Mouse (Mus musculus): Measurements from ENCODE around the gene Atp6v1e1. TPM values are rescaled to one million over a fixed set of nuclear protein-coding genes. Genes with fewer than 3 reads are reported as not detected.

The Atp6v1e1 gene
- polyA plus RNA-seq, 2 experiments: 73.8 to 145 TPM

DNA sequence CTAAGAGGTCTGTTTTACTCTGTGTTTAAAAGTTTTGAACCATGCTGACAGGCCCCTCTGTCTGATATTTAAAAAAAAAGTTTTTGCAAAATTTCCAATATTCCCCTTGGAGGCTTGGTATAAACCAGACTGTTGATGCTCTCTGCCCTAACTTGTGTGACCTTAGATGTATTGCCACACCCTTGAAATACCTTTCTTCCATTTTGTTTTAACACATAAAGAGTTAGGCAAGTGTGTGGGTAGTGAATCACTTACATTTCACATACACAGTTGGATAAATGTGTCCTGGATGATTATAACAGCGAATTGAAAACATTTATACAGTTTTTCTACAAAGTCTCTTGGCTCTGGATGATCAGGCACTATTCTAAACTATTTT lies 14.5 kb upstream of the Atp6v1e1 start:
- Histone ChIP-seq H3K4me3 (ENCODE audit: insufficient read depth in 1 of 2, low read depth in 2 of 2, low read length in 2 of 2) (peak overlapping the region; percentile 81 to 91), H3K27me3 (ENCODE audit: control insufficient read depth, insufficient read depth, low read length) (no peaks in the 10 kb centered on the region), H3K4me1 (replicated peaks; ENCODE audit: control insufficient read depth in 2 of 2, insufficient read depth in 2 of 2, low read length in 1 of 2) (peaks cover 38 to 43% of the 10 kb centered on the region in 2 experiments), H3K27ac (peak overlapping the region; percentile 87), H3K36me3 (replicated peaks; ENCODE audit: control insufficient read depth, insufficient read depth, low read depth) (no peaks in the 10 kb centered on the region; the same call in 1 of the 2 replicates), H3K4me2 (ENCODE audit: low read depth) (peak overlapping the region; percentile 79), H3K9me3 (ENCODE audit: control insufficient read depth, low read length) (no peaks in the 10 kb centered on the region), H3K9ac (replicated peaks) (peak overlapping the region; percentile 86)
- ATAC-seq (ENCODE audit: insufficient read depth): no peak
- TF ChIP-seq CTCF (IDR thresholded peaks at IDR 0.05; ENCODE audit: low read depth): no peak
- TF ChIP-seq EP300 (IDR thresholded peaks at IDR 0.05; ENCODE audit: low read depth): no peak
- WGBS (ENCODE audit: insufficient replicate concordance): 19% methylated on average over 1 of the region's 1 CpGs
- DNase-seq (ENCODE audit: low read depth in 3 of 3, low spot score in 3 of 3): no peak

DNA sequence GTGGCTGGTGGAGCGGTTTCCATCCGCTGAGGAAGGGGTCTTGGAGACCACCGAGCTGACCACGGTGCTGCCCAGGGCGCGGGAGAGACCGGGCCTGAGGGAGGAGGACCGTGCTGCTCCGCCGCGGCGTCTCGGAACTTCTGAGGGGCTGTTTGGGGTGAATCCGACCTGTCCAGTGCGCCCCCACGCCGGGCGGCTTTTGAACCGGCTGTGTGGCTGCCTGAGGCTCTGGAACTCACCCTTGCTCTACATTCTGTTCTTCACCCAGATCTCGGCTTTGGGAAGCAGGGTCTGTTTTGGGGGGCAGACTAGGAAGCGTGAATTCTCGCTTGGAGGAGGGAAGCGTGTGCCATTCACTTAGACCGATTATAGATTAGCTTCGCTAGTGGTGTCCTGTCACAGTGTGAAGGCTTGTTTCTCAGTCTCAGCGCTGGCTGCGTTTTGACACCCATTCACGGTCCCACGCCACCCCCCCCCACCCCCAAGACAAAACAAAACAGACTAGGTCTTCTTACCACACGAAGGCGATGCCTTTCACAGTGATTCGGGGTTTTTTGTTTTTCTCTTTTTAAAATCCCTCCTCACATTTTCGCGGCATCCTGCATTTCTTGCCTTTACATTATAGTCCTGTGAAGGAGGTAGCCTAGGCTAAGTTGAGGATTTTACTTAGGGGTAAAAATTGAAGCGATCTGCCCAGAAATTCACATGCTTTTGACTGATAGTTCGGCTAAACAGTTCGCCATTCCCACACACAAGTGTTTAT lies 14.0 kb upstream of the Atp6v1e1 start:
- WGBS (ENCODE audit: insufficient replicate concordance): 2% methylated on average over 37 of the region's 37 CpGs
- no peak for TF ChIP-seq EP300 (IDR thresholded peaks at IDR 0.05; ENCODE audit: low read depth)
- TF ChIP-seq CTCF (IDR thresholded peaks at IDR 0.05; ENCODE audit: low read depth): no peak
- ATAC-seq (ENCODE audit: insufficient read depth) (peak; percentile 32), DNase-seq (ENCODE audit: low read depth in 3 of 3, low spot score in 3 of 3) (no peak)
- H3K27me3 ChIP-seq (ENCODE audit: control insufficient read depth, insufficient read depth, low read length): no peaks in the 10 kb centered on the region
- H3K36me3 ChIP-seq (replicated peaks; ENCODE audit: control insufficient read depth, insufficient read depth, low read depth): no peaks in the 10 kb centered on the region; the same call in 1 of the 2 replicates
- peak overlapping the region; percentile 87 for H3K27ac ChIP-seq
- H3K4me2 ChIP-seq (ENCODE audit: low read depth): peak overlapping the region; percentile 79
- no peaks in the 10 kb centered on the region for H3K9me3 ChIP-seq (ENCODE audit: control insufficient read depth, low read length)
- peak overlapping the region; percentile 81 to 91 for H3K4me3 ChIP-seq (ENCODE audit: insufficient read depth in 1 of 2, low read depth in 2 of 2, low read length in 2 of 2)
- H3K9ac ChIP-seq (replicated peaks): peak overlapping the region; percentile 86
- peaks cover 40 to 42% of the 10 kb centered on the region in 2 experiments for H3K4me1 ChIP-seq (replicated peaks; ENCODE audit: control insufficient read depth in 2 of 2, insufficient read depth in 2 of 2, low read length in 1 of 2)

DNA sequence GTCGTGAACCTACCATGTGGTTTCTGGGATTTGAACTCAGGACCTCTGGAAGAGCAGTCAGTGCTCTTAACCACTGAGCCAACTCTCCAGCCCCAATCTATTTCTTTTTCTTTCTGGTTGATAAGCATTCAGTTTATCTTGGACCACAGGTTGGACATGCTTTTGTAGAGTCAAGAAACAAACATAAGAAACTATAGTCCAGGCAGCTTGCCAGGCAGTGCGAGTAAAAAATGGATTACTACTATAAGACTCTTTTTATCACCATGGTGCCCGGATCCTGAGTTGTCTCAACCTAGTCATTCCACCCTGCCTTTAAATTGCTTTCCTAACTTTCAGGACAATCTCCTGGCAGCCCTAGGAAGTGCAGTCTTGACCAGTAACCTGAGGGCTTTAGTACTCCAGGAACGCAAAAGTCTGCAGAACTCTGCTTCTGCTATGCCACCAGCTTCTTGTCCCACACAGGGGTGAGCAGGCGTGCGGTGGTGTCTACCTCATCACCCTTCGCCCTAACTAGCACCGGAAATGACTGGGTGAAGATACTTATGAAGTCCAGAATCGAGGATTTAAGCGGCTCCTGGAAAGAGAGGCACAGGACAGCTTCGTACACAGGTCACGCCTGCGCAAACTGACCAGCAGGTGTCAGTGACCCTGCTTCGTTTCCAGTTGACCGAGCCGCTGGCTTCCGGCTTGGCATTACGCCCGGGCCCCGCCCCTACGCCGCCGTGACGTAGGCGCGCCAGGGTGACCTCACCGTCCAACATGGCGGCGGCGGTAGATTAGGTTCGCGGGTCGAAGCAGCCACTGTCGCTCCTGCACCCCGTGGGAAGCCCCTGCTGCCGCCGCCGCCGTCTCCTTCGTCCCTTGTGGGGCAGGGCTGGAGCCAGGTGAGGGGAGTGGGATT lies 13.1 kb upstream of the Atp6v1e1 start, which contains the start of gene Bcl2l13:
Gene Bcl2l13, plus strand, starts transcription at position 739 of the 901 bp plus-strand sequence.
- H3K27me3 ChIP-seq (ENCODE audit: control insufficient read depth, insufficient read depth, low read length): no peaks in the 10 kb centered on the region
- WGBS (ENCODE audit: insufficient replicate concordance): 1% methylated on average over 40 of the region's 40 CpGs
- H3K27ac ChIP-seq: peak within 1 kb of the TSS; percentile 87
- peaks cover 47 to 49% of the 10 kb centered on the region in 2 experiments for H3K4me1 ChIP-seq (replicated peaks; ENCODE audit: control insufficient read depth in 2 of 2, insufficient read depth in 2 of 2, low read length in 1 of 2)
- DNase-seq (ENCODE audit: low read depth in 3 of 3, low spot score in 3 of 3) (peak; percentile 85), ATAC-seq (ENCODE audit: insufficient read depth) (peak; percentile 78)
- TF ChIP-seq CTCF (IDR thresholded peaks at IDR 0.05; ENCODE audit: low read depth): peak; percentile 80
- TF ChIP-seq EP300 (IDR thresholded peaks at IDR 0.05; ENCODE audit: low read depth): peak; percentile 49; the same call in 1 of the 2 replicates
- peak within 1 kb of the TSS; percentile 79 for H3K4me2 ChIP-seq (ENCODE audit: low read depth)
- H3K4me3 ChIP-seq (ENCODE audit: insufficient read depth in 1 of 2, low read depth in 2 of 2, low read length in 2 of 2): peak within 1 kb of the TSS; percentile 81 to 91
- peak within 1 kb of the TSS; percentile 86 for H3K9ac ChIP-seq (replicated peaks)
- no peaks in the 10 kb centered on the region for H3K9me3 ChIP-seq (ENCODE audit: control insufficient read depth, low read length)
- H3K36me3 ChIP-seq (replicated peaks; ENCODE audit: control insufficient read depth, insufficient read depth, low read depth): no peaks in the 10 kb centered on the region; the same call in 1 of the 2 replicates

DNA sequence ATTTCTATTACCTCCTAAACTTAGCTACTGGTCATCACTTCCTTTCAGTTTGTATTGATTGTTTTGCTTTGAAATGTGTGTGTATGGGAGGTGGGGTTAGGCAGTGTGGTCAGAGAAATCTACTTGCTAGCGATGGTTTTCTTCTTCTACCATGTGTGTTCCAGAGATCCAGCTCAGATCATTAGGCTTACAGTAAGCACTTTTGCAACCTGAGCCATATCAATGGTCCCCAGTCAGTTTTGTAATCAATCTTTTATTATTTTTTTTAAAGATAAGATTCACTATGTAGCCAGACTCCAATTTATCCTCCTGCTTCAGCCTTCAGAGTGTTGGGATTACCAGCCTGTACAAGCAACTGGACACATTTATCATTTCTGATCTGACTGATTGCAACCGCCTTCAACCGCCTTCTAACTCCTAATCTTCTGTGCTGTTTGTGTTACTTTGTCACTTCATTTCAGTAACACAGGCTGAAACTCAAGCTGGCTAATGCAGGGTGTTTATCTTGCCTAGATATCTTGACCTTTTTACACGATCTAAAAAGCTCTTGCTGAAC lies 12.3 kb upstream of the Atp6v1e1 start:
- H3K9ac ChIP-seq (replicated peaks): peak overlapping the region; percentile 86; the same call in 1 of the 2 replicates
- peaks cover 52 to 57% of the 10 kb centered on the region in 2 experiments for H3K4me1 ChIP-seq (replicated peaks; ENCODE audit: control insufficient read depth in 2 of 2, insufficient read depth in 2 of 2, low read length in 1 of 2)
- peak overlapping the region; percentile 87 for H3K27ac ChIP-seq
- H3K9me3 ChIP-seq (ENCODE audit: control insufficient read depth, low read length): no peaks in the 10 kb centered on the region
- WGBS (ENCODE audit: insufficient replicate concordance): 10% methylated on average over 4 of the region's 4 CpGs
- H3K4me3 ChIP-seq (ENCODE audit: insufficient read depth in 1 of 2, low read depth in 2 of 2, low read length in 2 of 2): no peak overlapping the region; a peak in 1 of 4 replicates
- TF ChIP-seq CTCF (IDR thresholded peaks at IDR 0.05; ENCODE audit: low read depth) (no peak), EP300 (IDR thresholded peaks at IDR 0.05; ENCODE audit: low read depth) (peak; percentile 85)
- peak; percentile 3; the same call in 1 of the 2 replicates for ATAC-seq (ENCODE audit: insufficient read depth)
- peak overlapping the region; percentile 79 for H3K4me2 ChIP-seq (ENCODE audit: low read depth)
- no peaks in the 10 kb centered on the region; the same call in 1 of the 2 replicates for H3K36me3 ChIP-seq (replicated peaks; ENCODE audit: control insufficient read depth, insufficient read depth, low read depth)
- DNase-seq (ENCODE audit: low read depth in 3 of 3, low spot score in 3 of 3): no peak
- H3K27me3 ChIP-seq (ENCODE audit: control insufficient read depth, insufficient read depth, low read length): no peaks in the 10 kb centered on the region
